ENCODE assay signal across 9 mouse cellular contexts in the genomic region with DNA sequence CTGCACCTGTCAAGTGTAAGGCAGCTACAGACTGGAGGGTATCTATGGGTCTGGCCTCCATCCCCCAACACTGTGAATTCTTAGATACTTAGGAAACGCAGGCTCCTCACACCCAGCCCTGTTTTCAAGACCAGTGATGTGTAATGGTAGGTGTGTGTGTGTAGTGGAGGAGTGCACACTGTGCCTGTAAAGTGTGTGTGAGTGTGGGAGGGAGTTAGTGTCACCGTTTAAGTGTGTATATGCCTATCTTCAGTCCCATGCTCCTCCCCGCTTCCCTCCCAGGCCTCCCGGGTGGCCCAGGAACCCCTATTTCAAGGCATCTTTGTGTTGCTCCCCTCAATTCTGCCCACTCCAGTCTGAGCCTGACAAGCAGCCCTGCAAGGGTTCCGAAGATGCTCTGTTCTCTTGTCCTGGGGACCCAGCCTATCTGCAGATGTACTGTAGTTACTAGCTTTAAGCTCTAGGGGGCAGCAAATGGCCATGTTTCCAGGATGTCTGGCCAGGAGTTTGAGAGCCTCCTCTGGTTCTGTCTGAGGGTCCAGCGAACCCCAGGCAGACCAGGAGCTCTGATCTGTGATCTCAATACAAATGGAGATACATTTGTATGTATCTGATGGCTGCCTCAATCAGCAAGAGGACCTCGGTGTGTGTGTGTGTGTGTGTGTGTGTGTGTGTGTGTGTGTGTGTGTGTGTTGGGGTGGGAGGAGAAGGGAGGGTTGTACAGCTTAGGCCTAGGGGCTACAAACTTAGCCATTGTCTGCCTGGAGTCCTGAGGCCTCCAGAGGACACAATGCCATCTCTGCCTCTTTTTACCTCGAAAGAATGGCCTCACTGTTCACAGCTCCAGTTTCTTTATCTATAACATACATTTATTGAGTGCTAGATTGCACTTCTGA.
A peak's percentile ranks its signal among the peaks of the same experiment; 100 is the strongest.
DNase-seq lines count a peak whose midpoint lies in the region; ATAC-seq and TF ChIP-seq lines count a peak whose summit lies in the region.
"Had no signal": no experiment of that assay in that cellular context is flagged by ENCODE, and none has a peak within 500 bp of the region (broad histone marks: within the 10 kb centered on the region; RNA-seq: fewer than 3 reads in every experiment).

No protein-coding gene starts in this region.

- H3K4me1 ChIP-seq in ES-Bruce4 (ENCODE audit: control insufficient read depth, insufficient read depth, low read length), result no peaks in the 10 kb centered on the region
- H3K4me1 ChIP-seq: liver, embryonic 15.5 days had no signal

- TF ChIP-seq CTCF in ES-Bruce4 (IDR thresholded peaks at IDR 0.05; ENCODE audit: low read depth, low read length), result peak; percentile 59

- no peaks in the 10 kb centered on the region for H3K36me3 ChIP-seq in ES-Bruce4 (ENCODE audit: control insufficient read depth, insufficient read depth, low read length, poor library complexity, severe bottlenecking)
- H3K36me3 ChIP-seq: liver, embryonic 15.5 days had no signal

- ATAC-seq in common myeloid progenitor, adult 5-6 weeks (replicated peaks; ENCODE audit: low read depth, poor library complexity, severe bottlenecking), result peak; percentile 78

- H3K27ac ChIP-seq in ES-Bruce4 (ENCODE audit: insufficient read depth, low read length), result no peak overlapping the region
- H3K27ac ChIP-seq: liver, embryonic 15.5 days had no signal

- TF ChIP-seq POLR2A in ES-Bruce4 (IDR thresholded peaks at IDR 0.05; ENCODE audit: insufficient read depth, low read length), result no peak

- no peak overlapping the region for H3K9ac ChIP-seq in ES-Bruce4 (ENCODE audit: low read depth, poor library complexity, severe bottlenecking)
- H3K9ac ChIP-seq: liver, embryonic 15.5 days had no signal

- intact Hi-C loops in heart, postnatal 14 days (cut with DNase I), result loop anchor here (1.0 to 2.0 kb wide), 3 partner anchors 191 to 365 kb away; partner anchors contain the start of gene Sorcs2

- no peak overlapping the region for H3K4me3 ChIP-seq in ES-Bruce4 (ENCODE audit: low read depth, low read length)
- H3K4me3 ChIP-seq: liver, embryonic 15.5 days had no signal

- no peaks in the 10 kb centered on the region for H3K27me3 ChIP-seq in ES-Bruce4 (ENCODE audit: control insufficient read depth, insufficient read depth, low read length, poor library complexity, severe bottlenecking)
- H3K27me3 ChIP-seq: liver, embryonic 15.5 days had no signal

- no peak for TF ChIP-seq EP300 in ES-Bruce4 (IDR thresholded peaks at IDR 0.05; ENCODE audit: insufficient read depth, low read depth, low read length)

- no peaks in the 10 kb centered on the region for H3K9me3 ChIP-seq in ES-Bruce4 (replicated peaks; ENCODE audit: control insufficient read depth, insufficient read depth, low read length, poor library complexity, severe bottlenecking)
- H3K9me3 ChIP-seq: liver, embryonic 15.5 days had no signal

- peak; percentile 47 for DNase-seq in adrenal gland, adult 2 months
- no peak for DNase-seq in adrenal gland, postnatal 4 days (ENCODE audit: low spot score in 2 of 2)
- DNase-seq in heart, postnatal 14 days, result peak; percentile 35 to 63
- peak; percentile 52 to 66 for DNase-seq in layer of hippocampus, postnatal 10 days (ENCODE audit: low spot score in 2 of 2)
- DNase-seq in mesoderm, embryonic 11.5 days (ENCODE audit: low read depth, low spot score), result peak; percentile 84
- peak; percentile 8 for DNase-seq in spleen, adult 12 weeks (ENCODE audit: low spot score)

Comparison
In these comparisons a context has a peak if more than half of its experiments do, and no peak if none do; other contexts are left out.
1. DNase-seq: peak in adrenal gland, adult 2 months (single experiment), heart, postnatal 14 days (2 of 2), layer of hippocampus, postnatal 10 days (2 of 2), mesoderm, embryonic 11.5 days (single experiment) and spleen, adult 12 weeks (single experiment); none in adrenal gland, postnatal 4 days (0 of 2).